Mouse (Mus musculus): Measurements from ENCODE around the gene Igf2bp3. TPM values are rescaled to one million over a fixed set of nuclear protein-coding genes. Genes with fewer than 3 reads are reported as not detected.

Gene Igf2bp3
- polyA plus RNA-seq, 1 experiment from 2014 or later: 149 TPM

DNA sequence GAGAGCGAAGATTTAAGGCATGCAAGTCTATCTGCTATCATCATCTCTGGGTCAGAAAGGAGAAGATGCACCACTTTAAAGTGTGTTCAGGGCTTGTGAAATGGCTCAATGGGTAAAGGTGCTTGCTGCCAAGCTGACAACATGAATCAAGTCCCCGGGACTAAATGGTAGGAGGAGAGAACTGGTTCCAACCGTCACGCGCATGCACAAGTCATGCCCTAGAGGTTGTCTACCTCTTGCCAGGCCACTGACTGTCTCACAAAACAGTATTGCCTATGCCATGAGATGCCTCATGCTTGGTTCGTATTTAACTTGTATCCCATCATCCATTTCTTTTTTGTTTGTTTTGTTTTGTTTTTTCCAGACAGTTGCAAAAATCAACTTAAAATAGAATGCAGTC, 48.9 kb downstream of the Igf2bp3 start:
- Histone ChIP-seq H3K4me1 (ENCODE audit: control insufficient read depth, insufficient read depth, low read length) (no peaks in the 10 kb centered on the region), H3K4me3 (ENCODE audit: low read depth, low read length) (no peak overlapping the region), H3K27ac (replicated peaks; ENCODE audit: low read depth, low read length) (no peak overlapping the region), H3K9me3 (replicated peaks; ENCODE audit: control insufficient read depth, low read length) (no peaks in the 10 kb centered on the region), H3K9ac (replicated peaks; ENCODE audit: low read length) (no peak overlapping the region), H3K27me3 (ENCODE audit: control insufficient read depth, insufficient read depth, low read length) (no peaks in the 10 kb centered on the region), H3K4me2 (ENCODE audit: low read depth, low read length) (no peak overlapping the region), H3K36me3 (replicated peaks; ENCODE audit: control insufficient read depth, insufficient read depth, low read depth, low read length) (no peaks in the 10 kb centered on the region)
- no peak for DNase-seq (ENCODE audit: low spot score)
- WGBS: 88% methylated on average over 6 of the region's 6 CpGs
- ATAC-seq (replicated peaks; ENCODE audit: insufficient number of reproducible peaks, low FRiP score, low TSS enrichment, low read depth): no peak

GRCm38 (mm10) chr6:49165101-49165500, 49.7 kb downstream of the Igf2bp3 start:
- ATAC-seq (replicated peaks; ENCODE audit: insufficient number of reproducible peaks, low FRiP score, low TSS enrichment, low read depth): no peak

GRCm38 (mm10) chr6:49164701-49165100, 50.1 kb downstream of the Igf2bp3 start:
- H3K4me2 ChIP-seq (ENCODE audit: low read depth, low read length): no peak overlapping the region
- H3K27me3 ChIP-seq (ENCODE audit: control insufficient read depth, insufficient read depth, low read length): no peaks in the 10 kb centered on the region
- H3K4me1 ChIP-seq (ENCODE audit: control insufficient read depth, insufficient read depth, low read length): no peaks in the 10 kb centered on the region
- H3K4me3 ChIP-seq (ENCODE audit: low read depth, low read length): no peak overlapping the region
- no peak for DNase-seq (ENCODE audit: low spot score)
- no peaks in the 10 kb centered on the region for H3K9me3 ChIP-seq (replicated peaks; ENCODE audit: control insufficient read depth, low read length)
- no peak for ATAC-seq (replicated peaks; ENCODE audit: insufficient number of reproducible peaks, low FRiP score, low TSS enrichment, low read depth)
- no peak overlapping the region for H3K9ac ChIP-seq (replicated peaks; ENCODE audit: low read length)
- 77% methylated on average over 11 of the region's 11 CpGs for WGBS
- no peak overlapping the region for H3K27ac ChIP-seq (replicated peaks; ENCODE audit: low read depth, low read length)
- no peaks in the 10 kb centered on the region for H3K36me3 ChIP-seq (replicated peaks; ENCODE audit: control insufficient read depth, insufficient read depth, low read depth, low read length)

More at GRCm38 (mm10) chr6:49165101-49165500, 49.7 kb downstream of the Igf2bp3 start:
- H3K9ac ChIP-seq (replicated peaks; ENCODE audit: low read length): no peak overlapping the region
- DNase-seq (ENCODE audit: low spot score): no peak
- no peaks in the 10 kb centered on the region for H3K4me1 ChIP-seq (ENCODE audit: control insufficient read depth, insufficient read depth, low read length)
- no peak overlapping the region for H3K27ac ChIP-seq (replicated peaks; ENCODE audit: low read depth, low read length)
- H3K27me3 ChIP-seq (ENCODE audit: control insufficient read depth, insufficient read depth, low read length): no peaks in the 10 kb centered on the region
- no peak overlapping the region for H3K4me3 ChIP-seq (ENCODE audit: low read depth, low read length)
- no peaks in the 10 kb centered on the region for H3K9me3 ChIP-seq (replicated peaks; ENCODE audit: control insufficient read depth, low read length)
- H3K4me2 ChIP-seq (ENCODE audit: low read depth, low read length): no peak overlapping the region
- 50% methylated on average over 6 of the region's 6 CpGs for WGBS
- no peaks in the 10 kb centered on the region for H3K36me3 ChIP-seq (replicated peaks; ENCODE audit: control insufficient read depth, insufficient read depth, low read depth, low read length)

DNA sequence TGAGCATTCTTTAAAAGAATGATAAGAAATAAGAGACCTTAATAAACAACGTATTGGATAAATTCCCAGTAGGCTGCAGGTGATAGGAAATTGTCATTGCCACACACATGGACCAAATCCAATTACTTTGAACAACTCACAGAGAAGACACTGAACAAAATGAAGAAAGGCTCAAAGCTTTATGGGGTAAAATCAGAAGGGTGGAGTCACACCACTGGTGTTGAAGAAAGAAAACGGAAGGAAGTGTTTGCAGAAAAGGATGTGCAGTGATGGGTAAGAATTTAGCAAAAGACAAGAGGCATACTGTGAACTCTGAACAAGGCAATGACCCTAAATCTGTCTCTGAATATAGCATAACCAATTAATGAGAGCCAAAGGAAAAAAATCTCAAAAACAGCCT, 54.8 kb downstream of the Igf2bp3 start:
- WGBS: 78% methylated on average over 2 of the region's 2 CpGs
- no peaks in the 10 kb centered on the region for H3K9me3 ChIP-seq (replicated peaks; ENCODE audit: control insufficient read depth, low read length)
- no peaks in the 10 kb centered on the region for H3K36me3 ChIP-seq (replicated peaks; ENCODE audit: control insufficient read depth, insufficient read depth, low read depth, low read length)
- H3K9ac ChIP-seq (replicated peaks; ENCODE audit: low read length): no peak overlapping the region
- no peaks in the 10 kb centered on the region for H3K4me1 ChIP-seq (ENCODE audit: control insufficient read depth, insufficient read depth, low read length)
- H3K27ac ChIP-seq (replicated peaks; ENCODE audit: low read depth, low read length): no peak overlapping the region
- DNase-seq (ENCODE audit: low spot score) (no peak), ATAC-seq (replicated peaks; ENCODE audit: insufficient number of reproducible peaks, low FRiP score, low TSS enrichment, low read depth) (no peak)
- no peak overlapping the region for H3K4me3 ChIP-seq (ENCODE audit: low read depth, low read length)
- H3K27me3 ChIP-seq (ENCODE audit: control insufficient read depth, insufficient read depth, low read length): no peaks in the 10 kb centered on the region
- no peak overlapping the region for H3K4me2 ChIP-seq (ENCODE audit: low read depth, low read length)

DNA sequence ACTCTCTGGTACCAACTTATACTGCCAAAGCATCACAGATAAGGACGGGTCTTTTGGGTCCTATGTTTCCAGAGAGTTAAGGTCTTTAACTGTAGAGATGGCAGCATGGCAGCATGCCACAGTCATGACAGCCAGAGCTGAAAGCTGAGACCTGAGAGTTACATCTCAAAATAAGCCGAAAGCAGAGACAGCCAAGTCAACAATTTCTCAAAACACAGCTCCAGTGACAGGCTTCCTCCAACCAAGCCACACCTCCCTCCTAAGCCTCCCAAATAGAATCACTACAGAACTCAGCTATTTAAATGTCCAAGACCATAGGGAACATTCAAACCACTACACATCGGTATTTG, 58.0 kb downstream of the Igf2bp3 start:
- ATAC-seq (replicated peaks; ENCODE audit: insufficient number of reproducible peaks, low FRiP score, low TSS enrichment, low read depth) (no peak), DNase-seq (ENCODE audit: low spot score) (no peak)
- Histone ChIP-seq H3K27ac (replicated peaks; ENCODE audit: low read depth, low read length) (no peak overlapping the region), H3K4me2 (ENCODE audit: low read depth, low read length) (no peak overlapping the region), H3K4me1 (ENCODE audit: control insufficient read depth, insufficient read depth, low read length) (no peaks in the 10 kb centered on the region), H3K27me3 (ENCODE audit: control insufficient read depth, insufficient read depth, low read length) (no peaks in the 10 kb centered on the region), H3K36me3 (replicated peaks; ENCODE audit: control insufficient read depth, insufficient read depth, low read depth, low read length) (no peaks in the 10 kb centered on the region), H3K4me3 (ENCODE audit: low read depth, low read length) (no peak overlapping the region), H3K9me3 (replicated peaks; ENCODE audit: control insufficient read depth, low read length) (no peaks in the 10 kb centered on the region), H3K9ac (replicated peaks; ENCODE audit: low read length) (no peak overlapping the region)
- 83% methylated on average over 3 of the region's 3 CpGs for WGBS

- Histone ChIP-seq H3K27ac (replicated peaks; ENCODE audit: low read depth, low read length) (no peak overlapping the region), H3K36me3 (replicated peaks; ENCODE audit: control insufficient read depth, insufficient read depth, low read depth, low read length) (no peaks in the 10 kb centered on the region), H3K4me1 (ENCODE audit: control insufficient read depth, insufficient read depth, low read length) (no peaks in the 10 kb centered on the region), H3K4me3 (ENCODE audit: low read depth, low read length) (no peak overlapping the region), H3K9me3 (replicated peaks; ENCODE audit: control insufficient read depth, low read length) (no peaks in the 10 kb centered on the region), H3K9ac (replicated peaks; ENCODE audit: low read length) (no peak overlapping the region), H3K4me2 (ENCODE audit: low read depth, low read length) (no peak overlapping the region), H3K27me3 (ENCODE audit: control insufficient read depth, insufficient read depth, low read length) (no peaks in the 10 kb centered on the region)
- ATAC-seq (replicated peaks; ENCODE audit: insufficient number of reproducible peaks, low FRiP score, low TSS enrichment, low read depth) (no peak), DNase-seq (ENCODE audit: low spot score) (no peak)
- WGBS: 88% methylated on average over 5 of the region's 5 CpGs
Measured at GRCm38 (mm10) chr6:49156170-49156825, 58.5 kb downstream of the Igf2bp3 start.

GRCm38 (mm10) chr6:49151465-49151864, 63.3 kb downstream of the Igf2bp3 start:
- H3K9me3 ChIP-seq (replicated peaks; ENCODE audit: control insufficient read depth, low read length): no peaks in the 10 kb centered on the region
- no peak for DNase-seq (ENCODE audit: low spot score)
- no peaks in the 10 kb centered on the region for H3K4me1 ChIP-seq (ENCODE audit: control insufficient read depth, insufficient read depth, low read length)
- H3K27ac ChIP-seq (replicated peaks; ENCODE audit: low read depth, low read length): no peak overlapping the region
- 73% methylated on average over 4 of the region's 4 CpGs for WGBS
- H3K36me3 ChIP-seq (replicated peaks; ENCODE audit: control insufficient read depth, insufficient read depth, low read depth, low read length): no peaks in the 10 kb centered on the region
- no peak overlapping the region for H3K4me3 ChIP-seq (ENCODE audit: low read depth, low read length)
- ATAC-seq (replicated peaks; ENCODE audit: insufficient number of reproducible peaks, low FRiP score, low TSS enrichment, low read depth): no peak
- no peaks in the 10 kb centered on the region for H3K27me3 ChIP-seq (ENCODE audit: control insufficient read depth, insufficient read depth, low read length)
- no peak overlapping the region for H3K9ac ChIP-seq (replicated peaks; ENCODE audit: low read length)
- H3K4me2 ChIP-seq (ENCODE audit: low read depth, low read length): no peak overlapping the region

DNA sequence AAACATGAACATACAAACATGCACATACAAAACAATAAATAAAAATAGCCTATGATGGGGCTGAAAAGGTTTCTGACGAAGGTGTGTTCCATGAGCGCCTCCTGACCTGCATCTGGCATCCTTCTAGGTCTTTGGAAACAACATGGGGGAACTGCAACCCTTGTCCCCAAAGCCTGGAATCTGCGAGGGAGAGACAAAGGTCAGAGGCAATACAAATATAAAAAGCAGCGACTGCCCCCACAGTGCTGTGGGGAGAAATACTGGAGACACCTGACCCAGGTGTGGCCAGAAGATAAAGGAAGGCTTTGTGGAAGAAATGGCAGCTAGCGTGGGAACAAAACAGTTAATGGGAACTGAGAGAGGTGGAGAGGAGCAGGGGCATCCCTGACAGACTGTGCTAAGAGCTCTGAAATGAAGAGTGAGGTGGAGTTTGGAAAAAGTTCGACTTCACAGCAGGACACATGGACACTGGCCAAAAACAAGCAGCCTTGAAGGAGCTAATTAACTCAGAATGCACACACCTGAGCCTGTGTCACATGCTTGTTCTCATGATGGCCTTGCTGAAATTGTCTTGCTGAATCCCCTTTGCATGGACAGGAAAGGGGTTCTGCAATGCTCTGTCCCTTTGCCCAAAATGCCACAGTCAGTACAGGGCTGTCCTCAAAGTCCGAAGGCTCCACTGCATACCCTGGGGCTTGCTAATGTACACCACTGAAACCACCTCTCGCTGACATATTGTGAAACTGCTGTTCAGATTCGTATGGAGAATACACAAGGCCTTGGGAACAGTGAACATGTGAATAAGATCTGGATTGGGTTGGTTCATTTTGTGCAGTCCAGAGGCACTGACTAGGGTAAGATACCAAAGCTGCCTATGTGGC, 64.2 kb downstream of the Igf2bp3 start:
- ATAC-seq (replicated peaks; ENCODE audit: insufficient number of reproducible peaks, low FRiP score, low TSS enrichment, low read depth): no peak
- H3K4me1 ChIP-seq (ENCODE audit: control insufficient read depth, insufficient read depth, low read length): no peaks in the 10 kb centered on the region
- H3K9ac ChIP-seq (replicated peaks; ENCODE audit: low read length): no peak overlapping the region
- no peak overlapping the region for H3K27ac ChIP-seq (replicated peaks; ENCODE audit: low read depth, low read length)
- no peak for DNase-seq (ENCODE audit: low spot score)
- no peaks in the 10 kb centered on the region for H3K27me3 ChIP-seq (ENCODE audit: control insufficient read depth, insufficient read depth, low read length)
- no peak overlapping the region for H3K4me3 ChIP-seq (ENCODE audit: low read depth, low read length)
- H3K36me3 ChIP-seq (replicated peaks; ENCODE audit: control insufficient read depth, insufficient read depth, low read depth, low read length): no peaks in the 10 kb centered on the region
- no peaks in the 10 kb centered on the region for H3K9me3 ChIP-seq (replicated peaks; ENCODE audit: control insufficient read depth, low read length)
- H3K4me2 ChIP-seq (ENCODE audit: low read depth, low read length): no peak overlapping the region
- WGBS: 81% methylated on average over 9 of the region's 9 CpGs
